Mouse (Mus musculus) regulatory T cell (primary cell): ENCODE measurements around the gene Olfr58.
"Not testable (repeated sequence)": the region's sequence is repeated elsewhere in the genome, so short reads cannot be mapped to it uniquely, and the experiment has no call there.

Source experiments
- in situ Hi-C: fragments of 300-600 bp; cut with MboI, MseI; formaldehyde crosslinking; loops from one replicate; pipeline ENCODE4 v1.15.1; 2025; ENCODE audit warnings: high pct_unique_total_duplicates

The Olfr58 gene

GRCm38 (mm10) chr9:19779983-19780382, at the start of gene Olfr58:
Gene Olfr58, plus strand, starts transcription at chr9:19780283.
- in situ Hi-C loops: no loop called here

GRCm38 (mm10) chr9:19769136-19769535, 10.9 kb upstream of the Olfr58 start:
- in situ Hi-C loops: no loop called here

- in situ Hi-C loops: no loop called here
These were observed 10.4 kb upstream of the Olfr58 start for GRCm38 (mm10) chr9:19769701-19770100.

- in situ Hi-C loops: no loop called here
These were observed 22.9 kb downstream of the Olfr58 start for GRCm38 (mm10) chr9:19803000-19803399.

- in situ Hi-C loops: not testable (repeated sequence)
These were observed 24.5 kb downstream of the Olfr58 start, which contains the start of gene Olfr859 for GRCm38 (mm10) chr9:19804606-19805005. Gene Olfr859, plus strand, starts transcription at chr9:19804906.
